In the genomic region with DNA sequence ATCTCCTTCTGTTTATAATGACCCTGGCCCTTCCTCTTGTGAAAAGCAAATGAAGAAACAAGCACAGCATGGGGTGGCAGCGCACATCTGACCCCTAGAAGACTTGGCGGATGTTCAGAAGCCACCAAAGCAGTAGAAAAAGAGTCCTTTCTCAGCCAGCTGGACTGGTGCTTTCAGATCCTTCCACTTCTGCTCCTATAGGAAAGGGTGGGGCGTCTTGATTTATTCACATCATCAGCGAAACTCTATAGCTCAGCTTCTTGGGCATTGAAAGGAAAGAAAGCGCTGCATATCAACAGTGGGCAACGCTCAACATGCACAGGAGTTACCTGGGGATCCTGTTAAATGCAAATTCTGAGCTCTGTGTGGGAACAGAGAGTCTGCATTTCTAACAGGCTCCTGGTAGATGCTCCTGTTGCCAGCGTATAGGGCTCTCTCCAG, we compare ENCODE assay signal across 11 mouse cellular contexts.
DNase-seq lines count a peak whose midpoint lies in the region; ATAC-seq and TF ChIP-seq lines count a peak whose summit lies in the region.
"Had no signal": no experiment of that assay in that cellular context is flagged by ENCODE, and none has a peak within 500 bp of the region (broad histone marks: within the 10 kb centered on the region; RNA-seq: fewer than 3 reads in every experiment).

No protein-coding gene starts in this region.

- 12% methylated on average over 7 of the region's 7 CpGs for WGBS in lung, embryonic 15.5 days
- 1% methylated on average over 7 of the region's 7 CpGs for WGBS in forebrain, embryonic 14.5 days
- 15% methylated on average over 7 of the region's 7 CpGs for WGBS in midbrain, embryonic 10.5 days
- WGBS in stomach, postnatal 0 days = 14% methylated on average over 7 of the region's 7 CpGs

- H3K27me3 ChIP-seq in lung, embryonic 15.5 days = no peaks in the 10 kb centered on the region
- no peaks in the 10 kb centered on the region for H3K27me3 ChIP-seq in forebrain, embryonic 14.5 days (replicated peaks; ENCODE audit: control insufficient read depth, insufficient read depth, low read length)
- no peaks in the 10 kb centered on the region for H3K27me3 ChIP-seq in midbrain, embryonic 10.5 days (ENCODE audit: low read depth, poor library complexity, severe bottlenecking)
- no peaks in the 10 kb centered on the region for H3K27me3 ChIP-seq in stomach, postnatal 0 days (ENCODE audit: control insufficient read depth, insufficient read depth, low read length)
- H3K27me3 ChIP-seq: limb, embryonic 12.5 days had no signal

- intact Hi-C loops in gastrocnemius, postnatal 14 days (cut with DNase I; ENCODE audit: low total_unique reads) = no loop called here

- H3K36me3 ChIP-seq in lung, embryonic 15.5 days = no peaks in the 10 kb centered on the region
- H3K36me3 ChIP-seq in forebrain, embryonic 14.5 days (ENCODE audit: control insufficient read depth, insufficient read depth, low read length) = no peaks in the 10 kb centered on the region
- H3K36me3 ChIP-seq in midbrain, embryonic 10.5 days = no peaks in the 10 kb centered on the region
- H3K36me3 ChIP-seq in stomach, postnatal 0 days (ENCODE audit: control insufficient read depth, insufficient read depth, low read length) = no peaks in the 10 kb centered on the region
- H3K36me3 ChIP-seq: limb, embryonic 12.5 days had no signal

- no peak overlapping the region for H3K9ac ChIP-seq in lung, embryonic 15.5 days
- peak overlapping the region; percentile 41; the same call in 1 of the 2 replicates for H3K9ac ChIP-seq in forebrain, embryonic 14.5 days (ENCODE audit: low read length)
- no peak overlapping the region for H3K9ac ChIP-seq in stomach, postnatal 0 days (ENCODE audit: low read length)
- H3K9ac ChIP-seq: limb, embryonic 12.5 days had no signal

- no peak for DNase-seq in lung, postnatal 25 days (ENCODE audit: low spot score)
- DNase-seq in forebrain, embryonic 14.5 days (ENCODE audit: low spot score) = peak; percentile 65
- peak; percentile 21 for DNase-seq in midbrain, embryonic 10.5 days (ENCODE audit: low spot score)
- no peak for DNase-seq in stomach, postnatal 0 days (ENCODE audit: low spot score)
- no peak for DNase-seq in gastrocnemius, postnatal 14 days
- no peak for DNase-seq in ovary, postnatal 36 days (ENCODE audit: low spot score)
- no peak for DNase-seq in spleen, postnatal 10 days (ENCODE audit: low spot score in 2 of 2)
- DNase-seq: thymus, adult 18-20 months had no signal

- no peak for TF ChIP-seq CTCF in stomach, postnatal 0 days (IDR thresholded peaks at IDR 0.05; ENCODE audit: low read depth)

- H3K9me3 ChIP-seq in lung, embryonic 15.5 days = no peaks in the 10 kb centered on the region
- H3K9me3 ChIP-seq in forebrain, embryonic 14.5 days (replicated peaks; ENCODE audit: control insufficient read depth, low read length) = no peaks in the 10 kb centered on the region
- no peaks in the 10 kb centered on the region for H3K9me3 ChIP-seq in midbrain, embryonic 10.5 days (replicated peaks)
- H3K9me3 ChIP-seq in stomach, postnatal 0 days (ENCODE audit: control insufficient read depth, low read length) = no peaks in the 10 kb centered on the region
- H3K9me3 ChIP-seq: limb, embryonic 12.5 days had no signal

- H3K4me1 ChIP-seq in lung, embryonic 15.5 days = 0 out of 2 replicates have a peak, but pooled peaks cover 3% of the 10 kb centered on the region
- peaks cover 4% of the 10 kb centered on the region; the same call in 1 of the 2 replicates for H3K4me1 ChIP-seq in forebrain, embryonic 14.5 days (ENCODE audit: control insufficient read depth, insufficient read depth, low read length)
- H3K4me1 ChIP-seq in midbrain, embryonic 10.5 days = peaks cover 8% of the 10 kb centered on the region; the same call in 1 of the 2 replicates
- H3K4me1 ChIP-seq in stomach, postnatal 0 days (replicated peaks; ENCODE audit: control insufficient read depth, insufficient read depth) = peaks cover 4% of the 10 kb centered on the region; the same call in 1 of the 2 replicates

- ATAC-seq in lung, embryonic 15.5 days (ENCODE audit: borderline replicate concordance, extremely low read depth, low FRiP score, low TSS enrichment) = peak; percentile 84; the same call in 1 of the 2 replicates
- peak; percentile 73; the same call in 1 of the 2 replicates for ATAC-seq in forebrain, embryonic 14.5 days
- ATAC-seq in stomach, postnatal 0 days (ENCODE audit: low FRiP score, low TSS enrichment) = no peak
- ATAC-seq: Patski had no signal

- no peak overlapping the region for H3K27ac ChIP-seq in lung, embryonic 15.5 days
- no peak overlapping the region for H3K27ac ChIP-seq in forebrain, embryonic 14.5 days (ENCODE audit: low read depth, low read length)
- no peak overlapping the region for H3K27ac ChIP-seq in midbrain, embryonic 10.5 days (replicated peaks)
- H3K27ac ChIP-seq in stomach, postnatal 0 days (replicated peaks) = no peak overlapping the region
- H3K27ac ChIP-seq: limb, embryonic 12.5 days had no signal

- H3K4me3 ChIP-seq in lung, embryonic 15.5 days = no peak overlapping the region
- no peak overlapping the region for H3K4me3 ChIP-seq in forebrain, embryonic 14.5 days (ENCODE audit: low read depth, low read length)
- no peak overlapping the region for H3K4me3 ChIP-seq in midbrain, embryonic 10.5 days
- no peak overlapping the region for H3K4me3 ChIP-seq in stomach, postnatal 0 days (ENCODE audit: low read depth, low read length)
- H3K4me3 ChIP-seq: limb, embryonic 12.5 days had no signal

- TF ChIP-seq EP300 in stomach, postnatal 0 days (optimal IDR thresholded peaks at IDR 0.05) = no peak

- H3K4me2 ChIP-seq in lung, embryonic 15.5 days = peak overlapping the region; percentile 19; the same call in 1 of the 2 replicates
- H3K4me2 ChIP-seq in forebrain, embryonic 14.5 days (ENCODE audit: low read length) = peak overlapping the region; percentile 33; the same call in 1 of the 2 replicates
- H3K4me2 ChIP-seq in stomach, postnatal 0 days (replicated peaks; ENCODE audit: low read depth) = peak overlapping the region; percentile 25
- H3K4me2 ChIP-seq: limb, embryonic 12.5 days had no signal

Comparison
In these comparisons a context has a peak if more than half of its experiments do, and no peak if none do; other contexts are left out.
1. DNase-seq: peak in forebrain, embryonic 14.5 days (single experiment) and midbrain, embryonic 10.5 days (single experiment); none in lung, postnatal 25 days (single experiment), stomach, postnatal 0 days (single experiment), gastrocnemius, postnatal 14 days (single experiment), ovary, postnatal 36 days (single experiment) and spleen, postnatal 10 days (0 of 2).
2. Peak in every context shown above with its lines, with median percentiles within 50 percentile points of each other: H3K4me2 ChIP-seq.